Mouse (Mus musculus): ENCODE measurements at regions not wholly inside any gene's neighbourhood (a gene's known extent, or its start where the extent isn't known, plus 50 kb on each side); places are given as distances from the start of the nearest gene placed in this dataset.

DNA sequence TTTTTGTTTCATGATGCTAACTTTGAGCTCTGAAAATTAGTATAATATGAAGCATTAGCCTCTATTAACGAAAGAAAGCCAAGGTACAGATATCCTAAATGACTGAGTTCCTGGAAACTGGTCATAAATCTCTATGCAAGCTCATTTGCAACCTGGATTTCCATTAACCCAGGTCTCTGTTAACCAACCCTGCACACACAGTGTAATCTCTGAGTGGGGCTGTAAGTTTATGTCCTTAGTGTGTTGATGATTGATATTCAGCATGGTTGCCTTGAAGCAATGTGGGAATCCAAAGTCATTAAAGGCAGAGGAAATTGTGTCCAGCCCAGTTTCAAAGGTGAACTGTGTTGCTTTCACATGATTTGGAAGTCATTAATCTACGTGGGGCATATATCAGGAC lies 225.9 kb upstream of the Lcorl start:
- no peak for DNase-seq

DNA sequence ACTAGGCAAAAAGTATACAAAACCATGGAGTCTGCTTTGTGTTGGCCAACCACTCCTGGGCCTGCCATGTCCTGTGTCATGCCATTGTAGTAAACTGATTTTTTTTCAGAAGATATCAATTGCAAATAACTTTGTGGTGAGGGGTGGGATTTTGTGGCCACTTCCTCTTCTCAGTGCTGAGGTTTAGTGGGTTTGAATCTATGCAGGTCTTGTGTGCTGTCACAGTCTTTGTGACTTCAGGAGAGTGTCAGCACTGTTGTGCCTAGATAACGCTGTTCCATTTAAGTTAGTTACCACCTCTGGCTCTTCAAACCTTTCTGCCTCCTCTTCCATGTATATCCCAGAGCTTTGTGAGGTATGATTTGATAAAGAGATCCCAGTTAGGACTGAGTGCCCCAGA lies 216.3 kb upstream of the Lcorl start:
- no peak for DNase-seq

DNA sequence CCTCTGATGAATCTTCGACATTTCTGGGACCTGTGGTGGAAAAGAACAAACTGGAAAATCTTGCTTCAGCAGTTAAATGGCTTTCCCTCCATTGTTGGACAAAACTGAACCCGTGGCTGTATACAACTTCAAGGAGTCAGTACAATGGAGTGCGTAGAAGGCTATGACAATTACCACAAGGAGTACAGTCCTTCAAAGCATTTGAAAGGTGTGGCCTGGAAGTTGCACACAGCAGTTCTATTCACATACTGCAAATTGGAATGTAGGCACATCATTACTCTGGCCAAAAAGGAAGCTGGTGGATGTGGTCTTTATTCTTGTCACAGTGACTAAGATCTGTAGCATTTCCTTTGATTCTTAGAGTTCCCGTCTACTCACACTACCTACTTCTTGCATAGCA lies 215.7 kb upstream of the Lcorl start:
- peak; percentile 88 for DNase-seq

DNA sequence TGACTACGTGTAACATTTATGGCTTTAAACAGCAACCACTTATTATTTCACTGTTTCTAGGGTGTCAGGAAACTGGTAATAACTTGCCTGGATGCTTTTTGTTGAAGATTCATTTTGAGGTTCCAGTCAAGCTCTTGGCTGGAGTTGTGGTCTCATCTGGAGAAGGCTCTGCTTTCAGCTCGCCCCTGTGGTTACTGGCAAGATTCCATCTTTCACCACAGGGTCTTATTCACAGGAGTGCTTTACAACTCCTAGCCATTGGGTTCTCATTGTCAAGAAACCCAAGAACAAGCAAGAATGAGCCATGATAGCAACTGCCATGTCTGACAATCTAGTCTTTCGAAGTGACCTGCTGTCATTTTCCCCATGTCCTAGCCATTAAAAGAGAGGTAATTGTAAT lies 202.5 kb upstream of the Lcorl start:
- no peak for DNase-seq

- no peak for DNase-seq
These were observed 197.4 kb upstream of the Lcorl start for GRCm38 (mm10) chr5:46054850-46055249.

DNA sequence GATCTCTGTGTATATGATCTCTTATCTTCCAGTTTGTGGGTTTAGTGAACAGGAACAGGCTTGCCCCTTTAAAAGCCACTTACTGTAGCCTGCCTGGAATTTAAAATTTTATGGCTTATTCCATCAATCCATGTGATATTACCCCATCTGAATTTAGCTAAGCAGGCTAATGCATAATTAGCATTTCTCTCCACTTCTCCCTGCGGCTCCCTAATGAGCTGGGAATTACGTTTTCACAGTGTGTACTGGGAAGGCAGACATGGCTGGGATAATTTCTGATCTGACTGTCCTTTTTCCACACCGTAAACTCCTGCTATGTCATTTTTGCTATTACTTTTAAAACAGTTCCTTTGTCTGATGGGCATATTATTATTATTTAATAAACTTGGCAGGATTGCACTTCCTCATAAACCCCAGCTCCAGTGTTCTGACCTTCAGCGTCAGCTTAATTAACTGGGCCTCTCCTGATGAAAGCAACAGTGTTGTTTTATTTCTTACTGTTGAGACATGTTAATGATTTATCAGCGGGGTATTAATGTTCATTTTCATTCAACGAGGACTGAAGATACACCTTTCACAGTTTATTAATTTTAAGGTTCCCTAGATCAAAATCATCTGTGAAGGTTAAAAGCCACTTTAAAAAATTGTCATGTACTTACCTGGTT lies 185.4 kb upstream of the Lcorl start:
- DNase-seq, result no peak

GRCm38 (mm10) chr5:46033008-46033676 lies 175.7 kb upstream of the Lcorl start:
- DNase-seq, result peak; percentile 88

GRCm38 (mm10) chr5:46032206-46032605 lies 174.8 kb upstream of the Lcorl start:
- no peak for DNase-seq

GRCm38 (mm10) chr5:46024138-46024537 lies 166.7 kb upstream of the Lcorl start:
- no peak for DNase-seq

GRCm38 (mm10) chr5:46023456-46023855 lies 166.0 kb upstream of the Lcorl start:
- DNase-seq, result no peak

GRCm38 (mm10) chr5:46022047-46022422 lies 164.6 kb upstream of the Lcorl start:
- DNase-seq, result no peak

DNA sequence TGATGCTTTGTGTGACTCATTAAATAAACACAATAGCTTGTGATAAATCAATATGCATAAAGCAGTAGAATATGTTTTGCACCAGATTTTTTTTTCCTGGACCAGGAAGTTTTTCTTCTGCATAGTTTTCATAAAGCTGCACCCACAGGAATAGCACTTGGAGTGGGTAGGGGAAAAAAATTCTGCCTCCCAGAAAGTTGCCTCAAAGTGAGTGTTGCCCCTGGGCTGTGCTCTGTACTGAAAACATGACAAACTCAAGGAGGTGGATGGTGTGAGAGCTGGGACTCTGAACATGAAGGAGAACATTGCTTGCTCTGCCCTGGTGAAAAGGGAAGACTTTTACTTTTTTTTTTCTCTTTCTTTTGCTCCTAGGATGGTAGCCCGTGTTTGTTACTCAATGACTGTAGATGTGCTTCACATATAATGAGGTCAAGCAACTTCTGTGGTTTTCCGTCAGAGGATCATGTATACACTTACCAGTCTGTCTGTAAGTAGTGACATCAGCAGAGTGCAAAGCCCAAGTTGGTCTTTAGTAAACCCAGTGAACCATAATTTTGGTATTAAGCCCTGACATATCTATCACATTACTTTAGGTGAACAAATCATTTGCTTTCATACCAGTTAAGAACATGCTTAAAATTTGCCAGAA lies 164.1 kb upstream of the Lcorl start:
- DNase-seq, result no peak

DNA sequence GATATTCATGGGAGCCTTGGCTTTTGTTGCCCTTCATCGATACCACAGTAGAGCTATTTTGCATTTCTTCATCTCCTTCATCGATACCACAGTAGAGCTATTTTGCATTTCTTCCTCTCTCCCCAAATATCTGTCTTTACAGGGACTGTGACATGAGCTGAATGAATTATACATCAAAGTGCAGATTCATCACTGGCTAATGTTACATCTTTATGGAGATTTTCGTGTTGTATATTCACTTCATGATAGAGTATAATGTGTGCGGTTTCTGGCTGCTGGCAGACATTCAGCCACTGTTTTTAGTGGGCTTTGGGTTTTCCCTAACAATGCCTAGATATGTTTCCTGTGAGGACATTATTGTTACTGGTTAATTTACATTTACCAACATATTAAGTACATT lies 162.8 kb upstream of the Lcorl start:
- no peak for DNase-seq

DNA sequence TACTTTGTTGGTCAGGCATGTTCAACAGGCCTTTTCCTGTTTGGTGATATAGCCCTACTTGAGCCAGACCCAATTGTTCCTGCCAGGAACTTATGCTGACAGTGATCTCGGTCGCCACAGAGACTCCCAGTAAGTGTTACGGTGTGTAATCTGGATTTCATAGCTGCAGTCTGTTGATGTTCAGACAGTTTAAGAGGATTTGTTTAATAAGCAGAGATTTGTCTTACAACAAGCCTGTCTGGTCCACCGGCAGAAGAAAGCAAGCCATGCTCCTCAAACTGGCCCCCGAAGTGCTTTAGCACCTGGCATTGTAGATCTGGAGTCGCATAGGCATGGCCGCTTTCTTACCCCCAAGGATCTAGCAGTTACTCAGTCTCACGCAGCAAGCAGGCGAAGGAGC lies 150.0 kb upstream of the Lcorl start:
- no peak for DNase-seq

GRCm38 (mm10) chr5:46006691-46007090 lies 149.3 kb upstream of the Lcorl start:
- peak; percentile 24 for DNase-seq

DNA sequence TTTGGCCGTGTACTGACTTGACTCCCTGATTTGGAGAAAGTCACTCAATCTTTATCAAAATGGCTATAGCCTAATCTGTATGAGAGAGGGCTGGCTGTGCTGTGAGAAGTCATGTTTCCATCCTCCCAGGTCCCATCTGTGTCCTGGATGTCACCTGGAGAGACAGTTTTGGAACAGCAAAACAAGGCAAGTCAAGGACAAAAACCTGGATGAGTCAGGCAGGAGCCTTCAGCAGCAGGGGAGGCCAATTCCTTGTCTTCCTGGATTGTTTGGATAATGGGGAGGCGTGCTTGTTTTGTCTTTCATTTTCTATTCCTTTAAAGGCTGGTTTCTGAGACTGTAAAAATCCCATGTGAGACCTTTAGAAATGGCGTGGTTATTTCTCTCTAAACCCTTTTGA lies 148.8 kb upstream of the Lcorl start:
- peak; percentile 57 for DNase-seq

DNA sequence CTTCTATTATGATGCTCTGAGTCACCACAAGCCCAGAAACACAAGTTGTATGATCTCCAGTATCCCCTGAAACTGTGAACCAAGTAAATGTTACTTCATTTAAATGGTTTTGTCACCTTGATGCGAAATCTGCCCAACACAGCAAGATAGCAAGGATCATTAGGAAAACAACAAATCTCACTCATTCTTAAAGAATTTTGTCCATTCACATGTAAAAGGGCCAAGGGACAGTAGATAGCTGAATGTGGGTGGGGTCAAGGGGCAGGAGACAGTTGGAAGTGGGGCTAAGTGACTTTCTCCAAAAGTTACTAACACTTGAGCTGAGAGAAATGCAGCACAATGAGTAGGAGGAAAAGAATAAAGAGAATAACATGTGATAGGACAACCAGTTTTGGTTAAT lies 148.2 kb upstream of the Lcorl start:
- peak; percentile 30 for DNase-seq

GRCm38 (mm10) chr5:46002011-46002410 lies 144.6 kb upstream of the Lcorl start:
- peak; percentile 79 for DNase-seq

GRCm38 (mm10) chr5:45957766-45958165 lies 100.4 kb upstream of the Lcorl start:
- DNase-seq, result no peak

- no peak for DNase-seq
These were observed 86.6 kb upstream of the Lcorl start for GRCm38 (mm10) chr5:45943970-45944369.

DNA sequence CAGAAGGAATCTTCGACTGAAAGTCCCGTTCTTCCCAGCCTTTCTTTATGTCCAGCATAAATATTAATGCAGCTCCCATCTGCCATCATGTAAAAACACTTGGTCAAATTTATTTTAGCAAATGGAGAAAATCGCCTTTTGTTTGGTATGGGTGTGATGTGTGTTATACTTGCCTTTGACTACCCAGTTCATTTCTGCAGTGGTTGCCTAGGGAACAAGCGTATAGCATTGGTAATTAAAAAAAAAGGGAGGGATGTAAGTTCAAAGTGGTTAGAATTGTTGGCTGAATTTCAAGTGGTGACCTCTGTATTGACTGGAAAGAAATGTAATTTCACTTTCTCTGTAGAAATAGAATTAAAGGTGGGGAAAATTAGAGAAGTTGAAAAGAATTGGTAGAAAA lies 75.6 kb upstream of the Lcorl start:
- no peak for DNase-seq

- DNase-seq, result no peak
These were observed 73.8 kb upstream of the Lcorl start for GRCm38 (mm10) chr5:45931252-45931651.

DNA sequence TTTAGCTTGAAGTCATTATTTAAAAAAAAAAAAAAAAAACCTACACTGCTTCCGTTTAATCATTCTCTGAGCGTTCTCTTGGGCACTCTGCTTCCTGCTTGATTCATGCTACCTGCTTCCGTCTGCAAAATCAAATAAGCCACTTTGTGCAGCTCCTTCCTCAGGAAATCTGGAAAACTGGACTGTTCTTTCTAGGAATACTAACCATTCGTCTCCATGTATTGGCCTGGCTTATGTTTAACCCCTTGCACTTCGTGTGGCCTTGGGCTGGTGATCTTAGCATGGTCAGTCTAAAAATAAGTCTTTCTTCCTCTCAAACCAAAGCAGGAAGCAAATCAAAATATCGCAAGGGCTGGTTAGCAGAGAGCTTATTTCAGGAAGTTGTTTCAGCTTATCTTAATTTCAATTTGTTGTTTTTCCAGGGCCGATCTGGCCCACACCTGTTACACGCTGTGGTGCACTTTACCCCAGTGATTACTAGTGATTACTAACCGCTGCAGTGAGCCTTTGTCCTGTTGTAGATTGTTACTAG lies 68.5 kb upstream of the Lcorl start:
- DNase-seq, result peak; percentile 95

GRCm38 (mm10) chr5:45923907-45924594 lies 66.6 kb upstream of the Lcorl start:
- no peak for DNase-seq

All from heart, adult 11 months (tissue).